Mouse (Mus musculus) neural tube, embryonic 11.5 days (tissue): Measurements from ENCODE around the gene Lrba. TPM values are rescaled to one million over a fixed set of nuclear protein-coding genes. Genes with fewer than 3 reads are reported as not detected.

Experiments
- ATAC-seq: fragments of 200-750 bp; cut with Nextera tagmentation; 2 replicates; pipeline ENCODE4 v1.8.0; 2017; ENCODE audit warnings: moderate number of reproducible peaks, mild to moderate bottlenecking, moderate TSS enrichment, moderate library complexity; ENCODE audit not compliant: insufficient read depth, low FRiP score, low TSS enrichment
- DNase-seq: peaks from one replicate; pipeline ENCODE4 v3.0.0-alpha.2; 2015; ENCODE audit warnings: low spot score
- H3K27ac ChIP-seq: fragments of 300-500 bp; sonication (generic); 2 replicates; pipeline ENCODE4 v1.5.1; 2014; ENCODE audit warnings: low read depth, mild to moderate bottlenecking, low read length
- H3K27me3 ChIP-seq: fragments of 300-500 bp; sonication (generic); 2 replicates; pipeline ENCODE4 v1.6.1; 2014; ENCODE audit warnings: mild to moderate bottlenecking, low read length, mixed read lengths; ENCODE audit not compliant: control insufficient read depth, insufficient read depth
- H3K36me3 ChIP-seq: fragments of 300-500 bp; sonication (generic); 2 replicates; pipeline ENCODE4 v1.6.1; 2014; ENCODE audit warnings: mild to moderate bottlenecking, low read length, moderate library complexity, mixed read lengths; ENCODE audit not compliant: control insufficient read depth, insufficient read depth
- H3K4me1 ChIP-seq: fragments of 300-500 bp; sonication (generic); 2 replicates; pipeline ENCODE4 v1.6.1; 2014; ENCODE audit warnings: low read length, mixed read lengths; ENCODE audit not compliant: control insufficient read depth, insufficient read depth
- H3K4me2 ChIP-seq: fragments of 300-500 bp; sonication (generic); 2 replicates; pipeline ENCODE4 v1.6.1; 2014; ENCODE audit warnings: low read depth, mild to moderate bottlenecking, moderate library complexity
- H3K4me3 ChIP-seq: fragments of 300-500 bp; sonication (generic); 2 replicates; pipeline ENCODE4 v1.5.1; 2014; ENCODE audit warnings: low read depth, low read length
- H3K9ac ChIP-seq: fragments of 300-500 bp; sonication (generic); 2 replicates; pipeline ENCODE4 v1.6.1; 2014; ENCODE audit warnings: mild to moderate bottlenecking, low read length
- H3K9me3 ChIP-seq: fragments of 300-500 bp; sonication (generic); 2 replicates; pipeline ENCODE4 v1.6.1; 2016; ENCODE audit warnings: low read length; ENCODE audit not compliant: control insufficient read depth
- WGBS: fragments of 180-500 bp; shearing (Covaris S2); extraction: QIAGEN DNeasy Blood & Tissue Kit; methylation state at CpG from one replicate; pipeline ENCODE4 v1.1.7; 2014; 5-methylcytosine and 5-hydroxymethylcytosine counted together
- polyA plus RNA-seq: library from polyadenylated mRNA; unstranded; fragments of >200 nt; fragmentation: Nextera tagmentation; extraction: Ambion mirVana; gene quantifications from 2 replicates; pipeline ENCODE4 v1.2.1, GENCODE M21; 2014

Lrba gene
- polyA plus RNA-seq: 4.5 and 5.7 TPM in 2 replicates

DNA sequence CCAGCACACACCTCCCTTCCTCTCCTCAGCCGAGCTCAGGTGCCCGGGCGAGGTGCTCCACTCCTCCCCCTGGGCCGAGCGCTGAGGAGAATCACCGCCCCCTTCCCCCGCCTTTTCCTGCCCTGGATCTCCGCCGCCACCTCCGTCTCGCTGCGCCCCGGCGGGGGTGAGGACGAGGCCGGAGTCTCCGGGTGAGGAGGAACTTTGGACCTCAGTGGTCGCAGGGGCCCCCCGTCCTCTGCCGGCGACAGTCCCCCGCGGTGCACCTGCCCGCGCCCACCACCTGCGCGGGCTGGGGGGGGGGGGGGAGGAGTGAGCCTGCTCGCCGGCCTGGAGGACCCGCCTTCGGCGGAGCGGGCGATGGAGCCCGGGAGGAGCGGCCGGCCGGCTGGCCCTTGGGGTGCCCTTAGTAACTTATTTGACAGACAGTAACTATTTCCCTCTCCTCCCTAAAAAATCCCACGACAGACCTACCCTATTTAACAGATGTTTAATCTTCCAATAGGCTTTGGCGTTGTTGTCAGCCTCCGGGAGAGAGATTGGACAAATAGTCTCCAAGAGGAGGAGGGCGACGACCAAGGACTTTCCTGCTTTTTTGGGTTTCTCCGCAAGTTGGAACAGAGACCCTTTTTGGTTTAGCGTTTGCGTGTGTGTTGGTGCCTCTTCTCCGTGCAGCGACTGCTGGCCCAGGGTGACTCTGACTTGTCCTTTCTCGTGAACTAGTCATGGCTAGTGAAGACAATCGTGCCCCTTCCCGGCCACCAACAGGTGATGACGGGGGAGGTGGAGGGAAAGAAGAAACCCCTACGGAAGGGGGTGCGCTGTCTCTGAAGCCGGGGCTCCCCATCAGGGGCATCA is at the start of gene Lrba:
Lrba (plus strand) TSS at position 117 of the 858 bp plus-strand sequence.
- Histone ChIP-seq H3K36me3 (no peaks in the 10 kb centered on the region), H3K9ac (peak within 1 kb of the TSS; percentile 86), H3K9me3 (no peaks in the 10 kb centered on the region), H3K27ac (peak within 1 kb of the TSS; percentile 73), H3K27me3 (no peaks in the 10 kb centered on the region), H3K4me2 (peak within 1 kb of the TSS; percentile 60), H3K4me1 (0 out of 2 replicates have a peak, but pooled peaks cover 3% of the 10 kb centered on the region), H3K4me3 (peak within 1 kb of the TSS; percentile 89)
- DNase-seq (peak; percentile 71), ATAC-seq (peak; percentile 76)
- WGBS: under 1% methylated on average over 47 of the region's 55 CpGs

DNA sequence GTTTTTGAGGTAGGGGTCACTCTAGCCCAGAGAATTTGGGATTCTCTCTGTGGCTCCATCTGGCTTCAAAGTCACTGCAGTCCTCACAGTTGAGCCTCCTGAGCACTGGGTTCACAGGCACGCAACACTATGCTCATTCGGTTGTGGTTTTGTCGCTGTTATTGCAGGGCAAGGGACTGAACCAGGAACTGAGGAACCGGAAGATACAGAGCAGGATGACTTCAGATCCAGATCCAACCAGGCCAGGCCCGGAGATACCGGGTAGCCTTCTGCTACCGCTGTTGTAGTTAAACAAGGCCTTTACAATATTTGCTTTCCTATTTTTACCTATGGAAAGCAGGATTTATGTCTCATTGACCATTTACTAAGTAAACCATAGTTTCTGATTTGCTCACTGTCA is 44.8 kb upstream of the Lrba start:
- H3K4me2 ChIP-seq: no peak overlapping the region
- no peak overlapping the region for H3K9ac ChIP-seq
- H3K27me3 ChIP-seq: no peaks in the 10 kb centered on the region
- no peaks in the 10 kb centered on the region for H3K9me3 ChIP-seq
- H3K27ac ChIP-seq: no peak overlapping the region
- no peak for DNase-seq
- H3K36me3 ChIP-seq: no peaks in the 10 kb centered on the region
- no peaks in the 10 kb centered on the region for H3K4me1 ChIP-seq
- no peak overlapping the region for H3K4me3 ChIP-seq
- WGBS: 92% methylated on average over 7 of the region's 7 CpGs
- no peak for ATAC-seq

DNA sequence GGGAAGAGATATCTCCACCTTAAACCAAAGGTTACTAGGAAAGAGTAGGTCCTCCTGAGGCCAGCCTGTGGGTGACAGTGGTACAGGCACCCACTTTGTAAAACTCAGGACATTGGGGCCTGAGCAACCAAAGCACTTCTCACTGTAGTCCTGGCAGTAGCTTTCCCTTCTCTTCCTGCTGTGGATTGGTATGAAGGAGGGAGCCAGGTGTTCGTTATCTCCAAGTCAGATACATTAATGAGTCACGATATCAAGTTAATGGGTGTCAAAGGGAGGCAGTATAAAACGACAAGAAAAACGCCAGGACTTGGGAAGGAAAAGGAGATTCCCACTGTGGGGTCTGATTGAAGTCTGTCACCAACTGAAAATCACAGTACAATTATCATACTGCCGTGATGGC is 43.4 kb upstream of the Lrba start:
- H3K9me3 ChIP-seq: no peaks in the 10 kb centered on the region
- no peaks in the 10 kb centered on the region for H3K36me3 ChIP-seq
- H3K27me3 ChIP-seq: no peaks in the 10 kb centered on the region
- DNase-seq (no peak), ATAC-seq (no peak)
- 84% methylated on average over 5 of the region's 5 CpGs for WGBS
- H3K4me3 ChIP-seq: no peak overlapping the region
- no peak overlapping the region for H3K9ac ChIP-seq
- no peaks in the 10 kb centered on the region for H3K4me1 ChIP-seq
- H3K4me2 ChIP-seq: no peak overlapping the region
- H3K27ac ChIP-seq: no peak overlapping the region

DNA sequence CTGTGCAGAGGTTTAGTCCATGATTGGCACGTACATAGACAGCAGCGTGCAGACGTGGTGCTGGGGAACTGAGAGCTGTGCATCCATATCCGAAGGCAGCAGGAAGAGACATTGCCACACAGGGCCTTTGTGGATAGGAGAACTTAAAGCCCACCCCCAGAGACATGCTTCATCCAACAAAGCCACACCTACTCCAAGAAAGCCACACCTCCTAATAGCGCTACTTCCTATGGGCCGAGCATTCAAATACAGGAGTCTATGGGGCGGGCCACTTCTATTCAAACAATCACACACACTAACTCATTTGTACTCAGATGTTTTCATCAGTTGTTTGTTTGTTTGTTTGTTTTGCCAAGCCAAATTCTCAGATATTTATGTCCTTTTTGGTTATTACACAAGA is 39.9 kb upstream of the Lrba start:
- Histone ChIP-seq H3K27me3 (no peaks in the 10 kb centered on the region), H3K36me3 (no peaks in the 10 kb centered on the region), H3K9ac (no peak overlapping the region), H3K4me2 (no peak overlapping the region), H3K9me3 (no peaks in the 10 kb centered on the region), H3K4me3 (no peak overlapping the region), H3K4me1 (no peaks in the 10 kb centered on the region), H3K27ac (no peak overlapping the region)
- no peak for ATAC-seq
- no peak for DNase-seq
- 91% methylated on average over 7 of the region's 7 CpGs for WGBS

DNA sequence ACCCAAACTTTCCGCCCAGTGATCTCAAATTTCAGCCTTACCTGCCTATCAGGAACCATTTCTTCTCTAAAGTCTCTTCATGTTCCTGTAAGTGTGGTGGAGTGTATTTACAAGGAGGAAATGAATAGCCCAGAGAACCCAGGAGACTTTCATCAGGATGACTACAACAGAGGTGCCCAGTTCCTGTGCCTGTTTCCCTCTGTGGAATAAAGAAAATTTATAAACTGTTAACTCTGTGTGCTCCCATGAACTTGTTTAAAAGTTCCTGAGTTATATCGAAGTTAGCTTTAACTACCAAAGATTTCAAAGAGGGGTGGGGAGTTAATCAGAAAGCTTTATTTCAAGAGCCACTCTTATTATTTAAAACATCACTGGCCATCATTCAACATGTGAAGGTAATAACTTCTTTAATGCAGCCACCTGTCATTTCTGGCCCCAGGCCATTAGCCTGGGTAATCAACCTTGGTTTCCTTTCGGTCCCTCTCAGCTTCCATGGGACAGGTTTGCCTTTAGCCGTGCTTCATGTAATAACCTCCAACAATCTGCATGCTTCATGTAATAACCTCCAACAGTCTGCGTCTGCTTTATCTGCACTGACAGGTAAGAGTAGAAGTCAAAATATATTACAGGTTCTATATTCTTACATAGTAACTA is 36.6 kb upstream of the Lrba start:
- Histone ChIP-seq H3K4me2 (no peak overlapping the region), H3K27me3 (no peaks in the 10 kb centered on the region), H3K9me3 (no peaks in the 10 kb centered on the region), H3K4me1 (no peaks in the 10 kb centered on the region), H3K36me3 (no peaks in the 10 kb centered on the region), H3K9ac (no peak overlapping the region), H3K27ac (no peak overlapping the region), H3K4me3 (no peak overlapping the region)
- DNase-seq (no peak), ATAC-seq (no peak)
- WGBS: 76% methylated on average over 5 of the region's 5 CpGs

DNA sequence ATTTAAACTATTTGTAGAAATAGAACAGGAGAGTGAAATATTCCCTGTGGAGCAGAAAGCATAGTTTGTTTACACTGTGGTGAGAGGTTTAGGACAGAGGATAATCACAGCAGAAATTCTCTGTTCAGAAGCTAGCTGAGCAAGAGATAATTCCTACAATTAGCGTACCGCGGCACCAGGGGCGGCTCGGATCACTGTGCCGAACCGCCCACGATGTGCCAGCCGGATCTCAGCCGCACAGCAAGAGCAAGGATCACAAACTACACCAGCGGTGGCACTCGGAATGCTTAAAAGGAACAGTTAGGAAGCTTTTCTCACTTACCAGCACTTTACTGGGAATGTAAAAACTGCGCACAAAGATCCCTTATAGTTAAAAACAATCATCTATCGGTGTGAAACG is 28.5 kb upstream of the Lrba start:
- no peaks in the 10 kb centered on the region for H3K36me3 ChIP-seq
- no peaks in the 10 kb centered on the region for H3K27me3 ChIP-seq
- no peaks in the 10 kb centered on the region for H3K4me1 ChIP-seq
- no peak overlapping the region for H3K27ac ChIP-seq
- ATAC-seq (no peak), DNase-seq (no peak)
- WGBS: 60% methylated on average over 15 of the region's 15 CpGs
- no peak overlapping the region for H3K4me3 ChIP-seq
- no peaks in the 10 kb centered on the region for H3K9me3 ChIP-seq
- H3K9ac ChIP-seq: no peak overlapping the region
- H3K4me2 ChIP-seq: no peak overlapping the region

DNA sequence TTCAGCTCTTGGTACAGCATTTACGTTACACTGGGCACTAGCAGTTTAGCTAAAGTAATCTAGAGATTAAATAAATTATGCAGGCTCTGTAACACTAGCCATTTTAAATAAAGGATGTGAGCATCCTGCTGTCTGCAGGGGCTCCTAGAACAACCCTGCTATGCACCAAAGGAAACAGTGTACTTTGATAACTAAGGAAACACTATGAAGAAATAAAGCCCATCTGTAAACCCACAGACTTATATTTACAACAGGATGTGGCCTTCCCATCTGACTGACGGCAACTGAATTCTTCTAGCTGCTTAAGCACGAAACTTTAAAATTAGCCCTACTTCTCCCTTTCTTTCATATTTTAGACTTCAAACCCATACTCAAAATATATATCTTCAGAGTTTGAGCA is 28.0 kb upstream of the Lrba start:
- Histone ChIP-seq H3K27ac (no peak overlapping the region), H3K9ac (no peak overlapping the region), H3K27me3 (no peaks in the 10 kb centered on the region), H3K4me3 (no peak overlapping the region), H3K9me3 (no peaks in the 10 kb centered on the region), H3K36me3 (no peaks in the 10 kb centered on the region), H3K4me1 (no peaks in the 10 kb centered on the region), H3K4me2 (no peak overlapping the region)
- ATAC-seq: no peak
- DNase-seq: no peak
- WGBS: 80% methylated on average over 3 of the region's 3 CpGs

DNA sequence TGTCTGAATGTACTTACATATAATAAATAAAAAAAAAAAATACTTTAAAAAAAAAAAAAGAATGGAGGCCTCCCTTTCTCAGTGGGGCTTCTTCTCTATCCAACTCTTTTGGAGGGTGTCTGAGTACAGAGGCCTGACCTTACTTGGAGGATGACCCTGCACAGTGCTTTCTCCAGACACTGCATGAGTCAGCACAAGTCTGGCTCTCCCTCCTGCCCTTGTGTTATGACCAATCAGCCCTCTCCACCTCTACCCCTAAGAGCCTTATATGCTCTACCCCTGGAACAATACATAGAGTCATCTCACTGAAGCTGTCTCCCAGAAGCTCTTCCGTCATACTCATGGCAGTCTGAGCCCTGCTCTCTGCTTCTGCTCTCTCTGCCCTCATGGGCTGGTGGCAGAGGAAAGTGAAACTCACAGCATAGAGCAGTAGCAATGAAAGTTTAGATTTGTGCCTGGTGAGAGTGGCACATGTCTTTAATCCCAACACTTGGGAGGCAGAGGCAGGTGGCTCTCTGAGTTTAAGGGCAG is 22.8 kb upstream of the Lrba start:
- no peak for DNase-seq
- Histone ChIP-seq H3K9ac (no peak overlapping the region), H3K36me3 (no peaks in the 10 kb centered on the region), H3K9me3 (no peaks in the 10 kb centered on the region), H3K4me1 (no peaks in the 10 kb centered on the region), H3K27me3 (no peaks in the 10 kb centered on the region), H3K27ac (no peak overlapping the region), H3K4me3 (no peak overlapping the region), H3K4me2 (no peak overlapping the region)
- no peak for ATAC-seq
- 89% methylated on average over 1 of the region's 1 CpGs for WGBS
